ENCODE assay signal across 8 mouse cellular contexts in the genomic region with DNA sequence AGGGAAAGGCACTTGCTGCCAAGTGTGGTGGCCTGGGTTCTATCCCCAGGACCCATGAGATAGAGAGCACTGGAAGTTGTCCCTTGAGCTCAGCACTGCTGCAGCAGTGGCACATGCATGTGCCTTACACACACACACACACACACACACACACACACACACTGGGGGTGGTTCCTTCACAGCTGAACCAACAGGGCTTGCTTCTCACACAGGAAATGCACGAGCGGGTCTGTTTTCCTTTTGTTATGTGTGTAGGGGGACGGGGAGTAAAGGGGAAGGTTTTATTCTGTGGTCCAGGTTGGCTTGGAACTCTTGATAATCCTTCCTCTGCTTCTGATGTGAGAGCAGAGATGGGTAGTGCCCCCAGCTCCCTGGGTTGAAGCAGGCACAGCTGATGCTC. TPM values are rescaled to one million over a fixed set of nuclear protein-coding genes. Genes with fewer than 3 reads are reported as not detected.
DNase-seq lines count a peak whose midpoint lies in the region; ATAC-seq and TF ChIP-seq lines count a peak whose summit lies in the region.

No protein-coding gene starts in this region.

- peak; percentile 35 for ATAC-seq in CD4-positive, CD25-positive, alpha-beta regulatory T cell, adult 4 months
- no peak for ATAC-seq in heart, postnatal 0 days (ENCODE audit: insufficient read depth, low read depth)
- ATAC-seq in frontal cortex, adult (ENCODE audit: low TSS enrichment): no peak

- TF ChIP-seq POLR2A in heart, adult 2 months (IDR thresholded peaks at IDR 0.05; ENCODE audit: insufficient read depth, low read depth, low read length): no peak

- H3K27me3 ChIP-seq in heart, adult 2 months (ENCODE audit: control insufficient read depth, insufficient read depth, low read length): no peaks in the 10 kb centered on the region
- H3K27me3 ChIP-seq in heart, postnatal 0 days (ENCODE audit: control insufficient read depth, insufficient read depth, low read length): no peaks in the 10 kb centered on the region

- H3K4me1 ChIP-seq in heart, adult 2 months (ENCODE audit: control insufficient read depth, insufficient read depth, low read length): peaks cover 57% of the 10 kb centered on the region
- H3K4me1 ChIP-seq in heart, postnatal 0 days (ENCODE audit: control insufficient read depth, insufficient read depth): peaks cover 58% of the 10 kb centered on the region

- H3K4me2 ChIP-seq in heart, postnatal 0 days (ENCODE audit: low read depth, low read length): peak overlapping the region; percentile 61

- no peak for DNase-seq in heart, adult 2 months
- DNase-seq in heart, postnatal 14 days: no peak
- DNase-seq in heart, postnatal 0 days (ENCODE audit: low spot score): no peak
- DNase-seq in natural killer cell, adult 2 months (ENCODE audit: low spot score in 2 of 2): peak; percentile 80 to 81
- DNase-seq in embryo, embryonic 10.5 days (ENCODE audit: low spot score): no peak
- no peak for DNase-seq in cerebellum, postnatal 10 days

- H3K27ac ChIP-seq in heart, adult 2 months: peak overlapping the region; percentile 96
- peak overlapping the region; percentile 99 for H3K27ac ChIP-seq in heart, postnatal 0 days (ENCODE audit: low read depth)

- H3K79me2 ChIP-seq in heart, adult 2 months (replicated peaks; ENCODE audit: control insufficient read depth, insufficient read depth, low read length): peaks cover 4% of the 10 kb centered on the region; the same call in 1 of the 2 replicates

- peaks cover 25% of the 10 kb centered on the region for H3K36me3 ChIP-seq in heart, adult 2 months (ENCODE audit: control insufficient read depth, insufficient read depth, low read length)
- H3K36me3 ChIP-seq in heart, postnatal 0 days (replicated peaks; ENCODE audit: control insufficient read depth, insufficient read depth, low read length): peaks cover 10% of the 10 kb centered on the region

- H3K4me3 ChIP-seq in heart, adult 2 months: no peak overlapping the region
- H3K4me3 ChIP-seq in heart, postnatal 0 days (ENCODE audit: low read depth, low read length): no peak overlapping the region

- intact Hi-C loops in heart, adult 2 months (cut with DNase I): no loop called here
- intact Hi-C loops in heart, postnatal 14 days (cut with DNase I): no loop called here

- no peaks in the 10 kb centered on the region for H3K9me3 ChIP-seq in heart, postnatal 0 days (replicated peaks; ENCODE audit: control insufficient read depth, low read length)

- TF ChIP-seq CTCF in heart, adult 2 months (IDR thresholded peaks at IDR 0.05): no peak
- TF ChIP-seq CTCF in heart, postnatal 0 days (IDR thresholded peaks at IDR 0.05; ENCODE audit: low read depth): no peak

- WGBS in heart, adult 2 months: 18% methylated on average over 3 of the region's 3 CpGs
- 18% methylated on average over 3 of the region's 3 CpGs for WGBS in heart, postnatal 0 days

- H3K9ac ChIP-seq in heart, adult 2 months (ENCODE audit: low read depth, low read length): peak overlapping the region; percentile 11
- H3K9ac ChIP-seq in heart, postnatal 0 days (replicated peaks; ENCODE audit: low read depth, low read length): peak overlapping the region; percentile 65; the same call in 1 of the 2 replicates

- TF ChIP-seq EP300 in heart, adult 2 months (IDR thresholded peaks at IDR 0.05; ENCODE audit: insufficient read depth, low read depth, low read length): peak; percentile 55; the same call in 1 of the 2 replicates
- no peak for TF ChIP-seq EP300 in heart, postnatal 0 days (IDR thresholded peaks at IDR 0.05; ENCODE audit: low read depth)

RNA-seq across cellular contexts. Expression of a gene that starts 13.9 kb away (rescaled TPM):
- total RNA-seq in heart, adult 2 months (2021): 100 to 1,000 TPM; 134 to 139 TPM
- polyA plus RNA-seq in heart, adult 2 months (2012; rRNA removed): 39.1 and 64.4 TPM in 2 replicates
- total RNA-seq in heart, postnatal 14 days (2021): 100 to 1,000 TPM; 161 to 165 TPM
- polyA plus RNA-seq in CD4-positive, CD25-positive, alpha-beta regulatory T cell, adult 4 months (2017; shearing (Covaris generic)): 10 to 100 TPM; 61.0 to 96.6 TPM
- 213 and 278 TPM in 2 replicates for total RNA-seq in heart, postnatal 0 days (2014; rRNA removed; ENCODE audit: low replicate concordance)
- polyA plus RNA-seq in heart, postnatal 0 days (2015; fragmentation: Nextera tagmentation; extraction: Ambion mirVana): 50.1 and 51.9 TPM in 2 replicates

RNA-seq across cellular contexts. Expression of a gene that starts 15.3 kb away (rescaled TPM):
- total RNA-seq in heart, adult 2 months (2021): 10 to 100 TPM; 39.2 to 51.4 TPM
- 36.2 and 46.2 TPM in 2 replicates for polyA plus RNA-seq in heart, adult 2 months (2012; rRNA removed)
- total RNA-seq in heart, postnatal 14 days (2021): 10 to 100 TPM; 48.3 to 57.2 TPM
- polyA plus RNA-seq in CD4-positive, CD25-positive, alpha-beta regulatory T cell, adult 4 months (2017; shearing (Covaris generic)): 1 to 10 TPM; 2.3 to 5.2 TPM
- 20.2 and 23.8 TPM in 2 replicates for total RNA-seq in heart, postnatal 0 days (2014; rRNA removed; ENCODE audit: low replicate concordance)
- 7.5 and 11.2 TPM in 2 replicates for polyA plus RNA-seq in heart, postnatal 0 days (2015; fragmentation: Nextera tagmentation; extraction: Ambion mirVana)

RNA-seq across cellular contexts. Expression of a gene that starts 47.7 kb away (rescaled TPM):
- total RNA-seq in heart, adult 2 months (2021): 10 to 100 TPM; 71.5 to 77.7 TPM
- 17.4 and 28.3 TPM in 2 replicates for polyA plus RNA-seq in heart, adult 2 months (2012; rRNA removed)
- total RNA-seq in heart, postnatal 14 days (2021): 10 to 100 TPM; 62.5 to 63.7 TPM
- polyA plus RNA-seq in CD4-positive, CD25-positive, alpha-beta regulatory T cell, adult 4 months (2017; shearing (Covaris generic)): 10 to 100 TPM; 81.6 to 97.8 TPM
- 43.3 and 49.6 TPM in 2 replicates for total RNA-seq in heart, postnatal 0 days (2014; rRNA removed; ENCODE audit: low replicate concordance)
- 38.5 and 40.6 TPM in 2 replicates for polyA plus RNA-seq in heart, postnatal 0 days (2015; fragmentation: Nextera tagmentation; extraction: Ambion mirVana)

Comparison
In these comparisons a context has a peak if more than half of its experiments do, and no peak if none do; other contexts are left out.
1. DNase-seq: peak in natural killer cell, adult 2 months (2 of 2); none in heart, adult 2 months (0 of 2), heart, postnatal 14 days (0 of 2), heart, postnatal 0 days (single experiment), embryo, embryonic 10.5 days (single experiment) and cerebellum, postnatal 10 days (0 of 2).